Mouse (Mus musculus): ENCODE data around the gene Rab40b. TPM values are rescaled to one million over a fixed set of nuclear protein-coding genes. Genes with fewer than 3 reads are reported as not detected.
A peak's percentile ranks its signal among the peaks of the same experiment; 100 is the strongest.

The Rab40b gene
- total RNA-seq (2021): 1 to 10 TPM; 2.0 to 2.1 TPM
- long read RNA-seq, experiment 1, partial matches to known transcripts: 1 of 5 reads
- long read RNA-seq, experiment 1, other reads (novel, unspliced or antisense): 2 of 5 reads
- long read RNA-seq, experiment 2, partial matches to known transcripts: 0 of 1 reads
- long read RNA-seq, experiment 2, other reads (novel, unspliced or antisense): 0 of 1 reads

DNA sequence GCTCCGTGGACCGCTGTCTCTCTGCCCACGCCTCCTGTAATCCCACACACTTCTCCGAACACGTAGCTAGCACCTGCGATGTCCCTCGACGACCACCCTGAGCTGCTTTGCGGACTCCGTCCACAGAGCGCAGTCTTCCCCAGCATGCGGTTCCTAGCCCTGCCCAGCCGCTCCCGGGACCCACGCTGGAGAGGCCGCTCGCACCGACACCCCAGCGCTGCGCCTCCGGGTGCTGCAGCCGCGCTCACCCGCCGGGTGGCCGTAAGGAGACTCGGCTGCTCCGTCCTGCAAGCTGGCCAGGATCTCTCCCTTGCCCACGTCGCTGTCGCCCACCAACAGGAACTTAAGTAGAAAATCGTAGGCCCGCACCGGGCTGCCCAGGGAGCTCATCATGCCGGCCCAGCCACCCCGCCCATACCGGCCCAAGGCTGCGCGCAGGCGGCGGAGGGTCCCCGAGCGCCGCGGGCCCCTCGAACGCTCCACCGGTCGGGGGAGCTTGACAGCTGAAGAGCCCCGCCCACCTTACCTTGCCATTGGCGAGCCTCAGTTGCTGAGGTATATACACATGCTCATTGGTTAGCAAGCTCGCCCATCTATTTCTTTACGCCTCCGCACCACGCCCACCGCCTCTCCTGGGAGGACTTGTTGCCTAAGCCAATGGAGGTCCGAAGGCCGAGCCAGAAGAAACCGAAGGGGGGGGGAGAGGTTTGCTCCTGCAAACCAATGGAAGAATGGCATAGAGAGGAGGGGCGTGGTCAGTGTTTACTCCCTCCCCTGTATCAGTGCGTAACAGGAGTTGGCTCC is at the start of gene Rab40b:
Rab40b (minus strand) TSS at position 502 of the 804 bp plus-strand sequence.
- peak; percentile 90 to 95 for DNase-seq

DNA sequence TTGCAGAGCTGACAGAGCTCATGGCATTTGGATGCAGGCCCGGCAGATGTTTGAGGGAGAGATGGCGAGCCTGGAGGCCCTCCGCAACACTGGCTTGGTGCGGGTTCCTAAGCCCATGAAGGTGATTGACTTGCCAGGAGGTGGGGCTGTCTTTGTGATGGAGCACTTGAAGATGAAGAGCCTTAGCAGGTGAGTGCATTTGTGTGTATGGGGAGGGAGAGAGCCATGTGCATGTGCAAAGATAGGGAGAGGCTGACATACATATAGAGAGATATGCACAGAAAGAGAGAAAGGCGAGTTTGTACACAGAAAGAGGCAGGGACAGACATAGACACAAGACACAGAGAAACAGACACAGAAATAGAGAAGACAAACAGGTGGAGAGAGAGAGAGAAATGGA is 49.2 kb upstream of the Rab40b start:
- DNase-seq: no peak

DNA sequence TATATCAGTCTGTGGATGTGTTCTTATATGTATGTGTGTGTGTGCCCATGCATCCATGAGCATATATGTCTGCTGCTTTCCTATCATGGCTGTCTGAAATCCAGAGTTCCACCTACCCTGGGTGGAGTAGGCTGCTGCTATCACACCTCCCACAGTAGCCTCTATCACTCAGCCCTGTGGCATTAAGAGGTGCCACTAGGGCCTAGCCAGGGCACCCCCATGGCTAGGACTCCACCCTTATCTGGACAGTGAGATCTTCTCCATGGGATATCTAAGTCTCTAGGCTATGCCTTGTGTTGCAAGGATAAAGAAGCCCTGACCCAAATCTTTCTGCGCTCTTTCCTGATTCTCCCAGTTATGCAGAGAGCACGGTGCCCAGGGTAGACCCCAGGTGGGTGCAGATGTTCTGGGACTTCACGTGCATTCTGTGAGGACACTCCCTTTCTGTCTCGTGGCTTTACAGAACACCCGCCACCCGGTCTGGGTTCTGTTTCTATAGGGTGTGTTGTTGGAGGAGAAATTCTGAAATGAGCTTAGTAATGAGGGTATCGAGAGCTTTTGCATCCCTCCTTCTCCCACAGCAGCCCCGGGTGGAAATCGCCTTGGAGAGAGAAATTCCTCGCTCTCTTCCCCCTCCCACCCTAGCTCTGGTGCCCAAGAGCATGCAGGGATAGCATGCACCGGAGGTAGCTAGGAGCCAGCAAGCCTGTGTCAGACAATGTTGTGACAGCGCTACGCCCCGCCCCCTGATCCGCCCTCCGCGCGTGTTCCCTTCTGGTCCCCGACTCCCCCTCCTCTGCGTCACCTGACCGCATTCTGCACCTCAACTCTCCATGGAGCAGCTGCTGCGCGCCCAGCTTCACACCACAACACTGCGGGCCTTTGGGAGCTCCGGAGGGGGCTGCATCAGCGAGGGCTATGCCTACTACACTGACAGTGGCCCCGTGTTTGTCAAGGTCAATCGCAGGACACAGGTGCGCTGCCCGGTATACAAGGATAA is 46.4 kb upstream of the Rab40b start, which contains the start of gene Fn3k:
Fn3k (plus strand) TSS at position 758 of the 1,000 bp plus-strand sequence.
- DNase-seq: peak; percentile 94

DNA sequence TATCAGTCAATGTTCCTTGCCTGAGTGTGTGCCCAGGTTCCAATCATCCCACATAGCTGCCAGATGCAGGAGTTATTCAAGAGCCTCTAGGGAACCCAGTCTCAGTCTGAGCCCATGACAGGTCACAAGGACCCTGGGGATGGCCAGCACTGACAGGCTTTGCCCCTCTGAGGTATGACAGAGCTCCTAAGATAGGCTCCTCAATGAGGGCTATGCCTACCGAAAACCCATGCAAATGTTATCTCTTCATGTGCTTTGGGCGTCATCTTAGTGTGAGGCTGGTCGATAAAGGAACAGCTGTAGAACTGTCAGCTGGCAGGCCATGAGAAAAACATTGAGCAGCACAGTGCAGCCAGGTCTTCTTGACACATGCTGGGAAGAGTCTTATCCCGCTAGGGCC is 45.3 kb upstream of the Rab40b start:
- DNase-seq: no peak

DNA sequence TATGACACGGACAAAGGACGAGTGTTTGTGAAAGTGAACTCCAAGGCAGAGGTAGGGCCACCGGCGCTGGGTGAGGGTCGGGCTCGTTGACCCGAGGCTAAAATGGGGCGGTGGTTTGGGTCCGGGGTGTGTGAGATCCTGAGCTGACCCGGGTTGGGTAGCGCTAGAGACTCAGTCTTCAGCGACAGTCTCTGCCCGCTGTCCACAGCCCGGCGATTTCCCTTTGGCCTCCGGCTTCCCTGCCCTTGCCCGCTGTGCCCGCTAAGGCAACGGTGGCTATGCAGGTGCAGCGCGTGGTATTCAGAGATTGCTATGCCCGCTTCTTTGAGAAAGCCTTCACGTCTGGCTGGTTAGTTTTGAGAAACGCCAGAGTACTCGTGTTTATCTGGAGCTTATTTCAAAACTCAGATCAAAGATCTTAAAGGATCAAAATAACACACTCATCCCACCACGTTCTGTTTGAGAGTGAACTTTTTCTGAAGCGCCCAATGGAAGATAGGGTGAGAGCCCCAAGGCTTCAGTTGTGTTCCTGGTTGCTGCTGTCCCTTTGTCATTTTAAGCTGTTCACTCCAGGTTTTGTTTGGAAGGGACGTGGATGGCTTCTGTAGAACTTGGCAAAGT is 33.6 kb upstream of the Rab40b start:
- no peak for DNase-seq

DNA sequence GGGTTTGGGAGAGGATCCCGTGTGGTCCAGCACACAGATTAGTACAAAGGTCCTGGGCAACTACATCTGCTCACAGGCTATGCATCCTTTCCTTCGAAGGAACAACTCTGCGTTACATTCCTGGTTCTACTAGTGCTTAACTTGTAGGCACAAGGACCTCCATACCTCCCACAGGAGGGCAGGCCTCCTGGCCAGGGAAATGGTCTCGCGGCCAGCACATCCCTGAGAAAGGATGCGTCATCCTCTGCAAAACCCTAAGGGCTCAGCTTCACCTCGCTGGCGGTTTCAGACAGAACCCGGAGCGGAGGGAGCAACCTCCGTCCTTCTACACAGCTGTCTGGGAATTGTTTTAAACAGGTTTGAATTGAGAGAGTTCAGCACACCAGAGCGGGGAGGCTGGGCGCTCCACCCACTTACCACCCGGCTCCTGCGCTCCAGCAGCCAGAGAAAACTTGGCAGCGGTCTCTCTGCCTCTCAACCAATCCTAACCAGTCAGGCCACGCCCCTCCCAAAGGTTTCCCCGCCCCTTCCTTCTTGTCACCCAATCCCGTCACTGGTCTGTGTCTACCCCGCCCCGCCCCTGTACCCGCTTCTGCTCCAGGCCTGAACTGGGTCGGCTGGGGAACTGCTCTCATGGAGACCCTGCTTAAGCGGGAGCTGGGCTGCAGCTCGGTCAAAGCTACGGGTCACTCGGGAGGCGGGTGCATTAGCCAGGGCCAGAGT is 32.9 kb upstream of the Rab40b start, which contains the start of gene Fn3krp:
Fn3krp (plus strand) TSS at position 572 of the 723 bp plus-strand sequence.
- DNase-seq: peak; percentile 100

DNA sequence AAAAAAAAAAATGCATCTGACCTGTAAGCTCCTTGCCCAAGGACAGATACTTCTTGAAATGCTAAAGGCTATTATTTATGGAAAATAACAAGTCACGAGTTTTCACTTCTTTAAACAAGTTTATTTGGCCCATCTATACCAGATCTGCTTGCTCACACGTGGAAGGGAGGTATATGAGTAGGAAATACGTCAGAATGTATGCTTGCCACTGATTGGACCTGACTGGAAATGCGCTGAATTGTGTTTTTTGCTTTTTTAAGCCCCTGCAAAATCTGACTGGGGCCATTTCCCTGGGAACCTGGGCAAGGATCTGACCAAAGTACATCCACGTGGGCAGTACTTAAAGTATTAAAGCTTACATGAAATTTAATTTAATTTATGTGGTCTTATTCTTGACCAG is 32.3 kb upstream of the Rab40b start:
- no peak for DNase-seq

DNA sequence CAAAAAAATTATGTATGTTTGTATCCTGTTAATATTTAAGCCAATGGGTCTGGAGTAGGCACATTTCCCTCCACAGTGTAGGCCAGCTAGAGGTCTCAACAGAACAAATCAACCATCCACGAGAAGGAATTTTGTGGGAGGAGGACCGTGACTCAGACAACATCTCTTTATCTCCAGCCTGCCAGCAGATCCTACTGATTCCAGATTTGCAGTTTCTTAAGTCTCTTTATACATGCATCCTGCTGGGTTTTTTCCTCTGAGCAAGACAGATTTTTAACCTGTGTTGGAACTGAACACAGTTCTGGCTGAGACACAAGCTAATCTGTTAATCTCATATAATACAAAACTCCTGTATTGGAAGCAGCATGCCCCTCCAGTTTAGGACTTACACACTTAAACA is 30.9 kb upstream of the Rab40b start:
- no peak for DNase-seq

DNA sequence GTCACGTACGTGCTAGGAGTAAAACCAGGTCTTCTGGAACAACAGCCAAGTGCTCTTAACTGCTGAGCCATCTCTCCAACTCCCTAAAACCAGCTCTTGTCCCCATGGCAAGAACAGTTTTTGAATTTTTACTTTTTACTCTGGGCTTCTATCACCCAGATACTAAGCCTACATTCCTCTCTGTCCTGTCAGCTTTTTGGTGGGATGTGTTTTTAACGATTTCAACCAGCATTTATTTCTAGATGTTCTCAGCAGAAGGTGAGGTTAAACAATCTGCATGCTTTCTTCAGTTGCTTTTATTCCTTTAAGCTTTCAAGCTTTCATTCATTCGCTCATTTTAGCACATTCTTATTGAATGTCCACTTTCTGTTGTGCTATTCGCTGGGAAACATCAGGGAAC is 29.9 kb upstream of the Rab40b start:
- DNase-seq: no peak

DNA sequence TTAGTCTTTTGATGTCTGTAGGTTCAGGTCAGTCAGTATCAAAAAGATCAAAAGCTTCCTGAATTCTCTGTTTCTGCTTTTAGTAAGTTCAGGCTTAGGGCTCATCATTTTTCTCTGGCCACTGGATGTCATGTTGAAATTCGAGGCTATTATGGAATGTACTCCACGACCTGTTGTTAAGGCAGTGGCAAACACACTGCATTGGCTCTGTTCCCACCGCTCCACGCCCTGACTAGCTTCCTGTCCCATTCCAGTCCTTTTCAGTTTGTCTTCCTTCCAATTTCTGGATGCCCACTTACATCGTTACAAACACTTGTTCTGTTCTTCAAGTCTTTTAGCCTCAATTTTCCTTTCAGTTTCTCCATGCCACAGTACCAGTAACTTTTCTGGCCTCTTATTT is 27.3 kb upstream of the Rab40b start:
- no peak for DNase-seq

DNA sequence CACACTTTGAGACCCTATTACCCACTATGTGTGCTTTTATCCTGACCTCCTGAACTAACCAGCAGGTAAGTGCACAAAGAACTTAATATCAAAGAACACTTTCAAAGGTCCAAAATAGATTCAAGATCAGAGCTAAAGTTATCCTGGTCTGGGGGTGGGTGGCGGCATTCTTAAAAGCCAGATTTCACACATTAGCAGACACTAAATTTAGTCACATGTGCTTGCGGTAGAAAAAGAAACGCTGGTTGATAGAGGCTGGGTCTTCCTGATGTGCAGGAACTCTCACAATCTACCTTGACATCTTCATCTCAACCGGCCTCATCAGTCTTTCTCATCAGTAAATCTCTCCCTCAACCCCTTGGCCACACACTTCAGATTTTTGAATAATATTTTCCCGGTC is 26.7 kb upstream of the Rab40b start:
- DNase-seq: no peak

DNA sequence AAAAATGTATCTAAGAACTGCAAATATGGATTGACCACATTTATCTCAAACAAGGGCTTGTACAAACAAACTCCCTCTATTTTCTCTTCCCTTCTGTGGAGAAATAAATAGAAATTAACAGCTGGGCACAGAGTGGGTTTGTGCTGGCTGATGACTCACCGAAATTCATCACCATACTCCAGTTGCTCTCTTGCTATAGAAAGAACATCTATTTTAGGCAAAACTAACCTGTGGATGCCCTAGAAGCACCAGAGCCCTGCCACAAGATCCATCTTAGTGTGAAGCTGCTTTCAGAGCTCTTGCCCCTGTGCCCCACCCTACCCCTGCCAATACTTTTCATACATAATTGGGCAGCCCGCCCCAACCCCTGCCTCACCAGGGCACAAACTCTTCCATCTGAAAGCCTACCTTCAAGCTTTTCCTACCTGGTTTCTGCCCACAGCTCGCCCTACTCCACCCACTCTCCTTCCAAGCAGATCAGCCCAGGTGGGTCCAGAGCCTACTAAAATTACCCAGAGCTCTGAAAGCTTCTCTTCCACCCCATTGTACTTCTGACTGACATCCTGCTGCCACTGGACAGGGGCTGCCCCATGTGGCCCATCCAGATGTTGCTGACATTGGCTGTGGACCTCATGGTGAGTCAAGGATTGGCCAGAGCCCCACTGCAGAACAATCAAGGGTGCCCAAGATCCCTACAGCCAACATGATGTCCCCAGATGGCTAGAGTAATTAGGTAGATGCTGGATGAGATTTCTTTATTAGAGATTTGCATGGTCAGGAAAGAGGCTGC is 19.5 kb upstream of the Rab40b start:
- no peak for DNase-seq

DNA sequence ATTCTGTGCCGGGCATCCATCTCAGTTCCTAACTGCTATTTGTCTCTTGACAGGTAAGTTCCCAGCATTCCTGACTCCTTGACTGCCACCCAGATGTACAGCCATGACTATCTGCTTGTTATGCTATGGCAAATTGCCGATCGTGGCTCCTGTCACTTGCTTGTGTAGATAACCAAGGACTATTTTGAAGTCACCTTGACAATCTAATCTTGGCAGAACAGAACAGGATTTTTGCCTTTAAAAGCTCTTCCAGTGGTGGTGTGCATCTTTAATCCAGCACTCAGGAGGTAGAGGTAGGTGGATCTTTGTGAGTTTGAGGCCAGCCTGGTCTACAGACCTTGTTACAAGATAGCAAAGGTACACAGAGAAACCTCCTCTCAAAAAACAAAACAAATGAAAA is 4.4 kb upstream of the Rab40b start:
- no peak for DNase-seq

DNA sequence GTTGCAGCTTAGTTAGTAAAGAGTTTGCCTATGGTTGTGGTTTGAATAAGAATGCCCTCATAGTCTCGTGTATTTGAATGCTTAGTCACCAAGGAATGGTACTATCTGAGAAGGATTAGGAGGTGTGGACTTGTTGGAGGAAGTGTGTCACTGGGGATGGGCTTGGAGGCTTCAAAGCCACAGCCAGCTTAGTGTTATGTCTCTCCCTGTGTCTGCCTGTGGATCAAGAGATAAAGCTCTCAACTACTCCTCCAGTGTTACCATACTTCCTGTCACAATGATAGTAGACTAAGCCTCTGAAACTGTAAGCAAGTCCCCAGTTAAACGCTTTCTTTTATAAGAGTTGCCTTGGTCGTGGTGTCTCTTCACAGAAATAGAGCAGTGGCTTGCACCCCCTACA is 2.7 kb upstream of the Rab40b start:
- no peak for DNase-seq

DNA sequence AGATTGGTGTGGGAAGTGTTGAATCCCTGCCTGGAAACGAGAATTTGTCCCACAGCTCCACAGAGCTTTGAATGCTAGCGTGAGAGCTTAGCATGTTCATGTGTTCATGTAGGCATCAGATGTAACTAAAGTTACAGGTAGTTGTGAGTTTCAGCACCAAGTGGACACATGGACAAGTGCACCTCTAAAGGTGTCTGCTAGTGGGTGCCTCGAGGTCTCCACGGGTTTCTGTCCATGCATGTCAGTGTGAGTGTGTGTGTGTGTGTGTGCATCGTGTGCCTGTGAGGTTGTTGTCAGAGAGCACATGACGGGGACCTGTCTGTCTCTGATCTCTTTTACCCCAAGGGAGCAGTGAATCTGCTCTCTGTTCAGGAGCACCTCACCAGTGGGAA is 499 bp upstream of the Rab40b start:
- no peak for DNase-seq

DNA sequence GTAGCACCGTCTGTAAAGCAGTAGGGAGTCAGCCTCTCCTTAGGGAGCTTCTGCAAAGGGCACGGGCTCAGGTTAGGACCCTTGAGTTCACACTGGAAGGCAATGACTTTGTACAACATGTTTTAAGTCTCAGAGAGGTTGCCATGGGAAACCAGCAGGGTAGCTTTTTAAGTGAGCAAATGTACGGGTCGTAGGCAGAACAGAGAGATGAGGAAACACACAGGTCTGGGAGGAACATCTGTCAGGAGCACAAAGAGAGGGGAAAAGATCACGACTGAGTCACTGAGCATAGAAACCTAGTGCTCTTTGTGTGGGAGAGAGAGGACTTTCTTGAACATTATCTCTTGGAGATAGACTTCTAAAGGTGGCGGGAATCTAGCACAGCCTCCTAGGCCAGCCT is 7.8 kb downstream of the Rab40b start:
- DNase-seq: no peak

DNA sequence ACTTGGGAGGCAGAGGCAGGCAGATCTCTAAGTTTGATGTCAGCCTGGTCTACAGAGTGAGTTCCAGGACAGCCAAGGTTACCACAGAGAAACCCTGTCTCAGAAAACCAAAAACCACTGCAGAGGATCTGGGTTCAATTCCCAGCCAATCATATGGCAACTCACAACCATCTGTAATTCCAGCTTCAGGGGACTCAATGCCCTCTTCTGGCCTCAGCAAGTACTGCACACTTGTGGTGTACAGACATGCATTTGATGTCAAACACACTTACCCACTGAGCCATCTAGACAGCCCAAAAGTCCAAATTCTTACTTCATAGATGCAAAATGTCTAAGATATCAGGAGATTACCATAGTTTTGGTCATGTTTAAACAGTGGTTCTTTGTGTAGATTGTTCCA is 9.4 kb downstream of the Rab40b start:
- no peak for DNase-seq

DNA sequence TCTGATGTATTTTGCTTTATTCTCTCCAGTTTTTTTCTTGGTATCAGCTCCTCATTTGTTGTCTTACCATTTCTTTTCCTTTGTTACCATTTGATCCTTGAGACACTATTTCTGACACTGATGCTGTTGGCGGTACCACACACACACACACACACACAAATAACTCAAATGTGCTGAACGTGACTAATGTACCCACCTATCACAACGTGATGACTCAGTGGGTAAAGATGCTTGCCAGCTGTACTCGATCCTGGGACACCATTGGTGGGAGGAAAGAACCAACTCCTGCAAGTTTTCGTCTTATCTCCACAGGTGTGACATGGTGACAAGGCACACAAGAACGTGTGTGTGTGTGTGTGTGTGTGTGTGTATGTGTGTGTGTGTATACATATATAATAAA is 14.7 kb downstream of the Rab40b start:
- no peak for DNase-seq

DNA sequence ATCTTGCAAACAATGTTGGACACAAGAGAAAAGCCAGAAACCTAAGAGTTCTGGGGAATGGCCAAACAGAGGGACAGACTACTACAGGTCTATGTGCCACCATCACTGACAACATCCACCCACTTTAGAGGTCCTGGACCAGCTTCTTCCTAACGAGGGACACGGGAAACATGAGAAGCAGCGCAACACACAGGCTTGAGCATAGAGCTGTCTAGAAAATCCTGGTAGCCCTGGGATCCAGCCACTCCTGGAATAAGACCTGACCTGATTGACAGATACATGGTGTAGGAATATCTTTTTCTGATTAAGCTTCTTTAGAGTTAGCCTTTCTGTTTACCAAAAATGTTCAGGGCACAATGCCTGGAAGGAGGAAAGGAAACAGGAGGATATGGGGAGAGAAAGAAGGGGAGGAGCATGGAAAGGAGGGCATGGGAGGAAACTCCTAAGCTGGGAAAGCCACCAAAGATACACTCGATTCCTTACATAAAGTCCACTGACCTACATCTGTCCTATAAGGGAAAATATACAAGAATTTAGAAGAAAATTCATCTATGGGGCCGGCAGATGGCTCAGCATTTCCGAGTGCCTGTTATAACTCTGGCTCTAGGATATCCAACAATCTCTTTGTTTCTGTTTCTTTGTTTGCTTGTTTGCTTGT is 17.6 kb downstream of the Rab40b start:
- no peak for DNase-seq

DNA sequence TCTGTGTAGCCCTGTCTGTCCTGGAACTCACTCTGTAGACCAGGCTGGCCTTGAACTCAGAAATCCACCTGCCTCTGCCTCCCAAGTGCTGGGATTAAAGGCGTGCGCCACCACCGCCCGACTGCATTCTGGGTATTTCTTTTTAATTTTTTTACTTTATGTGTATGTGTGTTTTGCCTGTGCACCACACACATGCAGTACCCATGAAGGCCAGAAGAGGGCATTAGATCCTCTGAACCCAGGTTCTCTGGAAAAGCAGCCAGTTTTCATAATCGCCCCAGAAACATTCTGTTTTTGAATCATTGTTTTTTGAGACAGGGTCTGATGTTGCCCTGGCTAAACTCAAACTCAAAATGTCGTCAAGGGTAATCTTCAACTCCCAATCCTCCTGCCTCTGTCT is 18.4 kb downstream of the Rab40b start:
- peak in 1 of 2 experiments; percentile 29 for DNase-seq
